Mouse (Mus musculus) megakaryocyte-erythroid progenitor cell, adult 5 weeks (primary cell): Measurements from ENCODE around the gene Gm8871. TPM values are rescaled to one million over a fixed set of nuclear protein-coding genes. Genes with fewer than 3 reads are reported as not detected.

Experiments used
- polyA plus RNA-seq: library from polyadenylated mRNA; stranded (reverse); fragments of >175 nt; gene quantifications from 2 replicates; pipeline ENCODE4 v1.2.3, GENCODE M21; 2012

The Gm8871 gene
- not detected in 2 replicates for polyA plus RNA-seq

DNA sequence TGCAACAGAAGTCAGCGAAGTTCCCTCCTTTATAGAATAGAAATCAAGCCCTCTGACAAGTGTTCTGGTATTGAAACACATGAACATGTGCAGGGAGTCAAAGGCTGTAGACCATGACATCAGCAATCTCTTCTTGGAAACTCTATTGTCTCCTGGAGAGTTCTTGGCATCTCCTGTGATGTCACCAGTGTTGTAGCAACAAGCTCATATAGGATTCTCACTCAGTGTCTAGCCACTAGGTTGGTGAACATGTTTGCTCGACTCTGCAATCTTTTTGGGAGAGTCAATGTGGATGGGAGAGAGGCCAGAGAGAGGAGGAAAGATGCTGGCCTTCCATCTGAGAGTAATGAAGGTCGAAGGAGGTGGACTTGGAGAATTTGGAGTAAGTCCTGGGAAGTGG is at the start of gene Gm8871, which contains the start of gene Gm8857:
Gene Gm8871 (plus strand): TSS at position 301 of the 400 bp plus-strand sequence.
Gene Gm8857 (plus strand): TSS at position 303 of the 400 bp plus-strand sequence.

Other genes starting within 250 kb of the Gm8871 start
- not detected in 2 replicates for gene Gm8857, start within 50 bp of the Gm8871 start, polyA plus RNA-seq
- not detected in 2 replicates for gene Gm8879, start 179.8 kb downstream of the Gm8871 start, polyA plus RNA-seq
- not detected in 2 replicates for gene Gm5861, start 235.3 kb downstream of the Gm8871 start, polyA plus RNA-seq